Mouse (Mus musculus) embryonic fibroblast, embryonic 13.5 days (primary cell): ENCODE results near the gene Hoxb6.

Experiments used
- CTCF ChIP-seq: IDR thresholded peaks from 2 replicates; pipeline ENCODE4 v1.5.1; 2011; ENCODE audit warnings: mild to moderate bottlenecking, control low read depth, low read length, moderate library complexity, borderline replicate concordance; ENCODE audit not compliant: insufficient read depth
- POLR2A ChIP-seq: IDR thresholded peaks from 2 replicates; pipeline ENCODE4 v1.6.1; 2011; ENCODE audit warnings: low read depth, mild to moderate bottlenecking, control low read depth, low read length, moderate library complexity

DNA sequence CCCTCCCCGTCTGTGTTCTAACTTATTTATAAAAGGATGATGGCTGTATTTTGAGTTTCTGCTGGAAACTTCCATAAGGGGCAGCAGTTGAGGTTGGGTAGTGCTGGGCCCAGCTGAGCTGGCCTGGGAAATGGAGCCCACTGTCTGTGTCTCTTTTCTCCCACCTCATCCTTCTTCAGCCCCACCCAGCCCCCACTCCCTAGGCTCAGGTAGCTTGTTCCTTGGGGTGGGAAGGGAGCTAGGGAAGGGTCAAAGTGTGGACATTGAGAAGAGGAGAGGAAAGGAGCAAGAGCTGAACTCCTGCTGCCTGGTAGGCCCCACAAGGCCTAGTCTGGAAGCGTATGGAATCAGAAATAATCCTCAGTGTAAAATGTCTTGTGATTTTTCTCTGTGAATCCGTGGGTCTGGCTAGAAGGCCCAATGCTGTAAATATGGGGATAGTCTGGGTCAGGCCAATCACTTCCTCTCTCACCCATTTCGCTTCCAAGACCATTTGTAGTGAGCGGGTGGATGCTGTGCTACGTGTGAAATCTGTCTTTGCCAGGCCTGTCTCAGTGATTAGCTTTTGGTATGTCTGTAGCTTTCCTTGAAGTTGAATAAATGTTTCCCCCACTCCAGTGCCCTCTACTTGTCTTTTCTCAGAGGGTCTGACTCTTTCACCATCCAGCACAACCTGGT lies 13.4 kb downstream of the Hoxb6 start:
- TF ChIP-seq POLR2A (no peak), CTCF (no peak)
